Mouse (Mus musculus) ES-E14 (cell line): ENCODE data around the gene Pex14.

Source experiments
- CHD2 ChIP-seq: IDR thresholded peaks from 2 replicates; pipeline ENCODE4 v1.6.1; 2014; ENCODE audit warnings: mild to moderate bottlenecking, low read depth, low read length, inconsistent platforms
- HCFC1 ChIP-seq: IDR thresholded peaks from 2 replicates; pipeline ENCODE4 v1.6.1; 2012; ENCODE audit warnings: low read length, inconsistent platforms, borderline replicate concordance; ENCODE audit not compliant: insufficient read depth
- ZC3H11A ChIP-seq: IDR thresholded peaks from 2 replicates; pipeline ENCODE4 v1.6.1; 2012; ENCODE audit warnings: low read depth, mild to moderate bottlenecking, inconsistent platforms, low read length, borderline replicate concordance
- ZNF384 ChIP-seq: IDR thresholded peaks from 2 replicates; pipeline ENCODE4 v1.6.1; 2012; ENCODE audit warnings: low read depth, low read length, inconsistent platforms

DNA sequence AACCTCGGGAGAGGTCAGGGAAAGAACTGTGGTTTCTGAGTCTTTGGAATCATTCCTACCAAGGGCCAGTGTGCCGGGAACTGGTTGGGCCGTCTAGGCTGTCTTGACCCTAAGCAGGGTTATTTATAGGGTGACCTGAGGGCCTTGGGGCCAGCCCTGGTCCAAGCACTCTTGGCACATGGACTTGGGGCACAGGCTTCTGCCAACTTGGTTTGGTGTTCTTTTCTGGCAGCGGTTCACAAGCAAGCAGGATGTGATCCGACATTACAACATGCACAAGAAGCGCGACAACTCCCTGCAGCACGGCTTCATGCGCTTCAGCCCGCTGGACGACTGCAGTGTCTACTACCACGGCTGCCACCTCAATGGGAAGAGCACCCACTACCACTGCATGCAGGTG lies 162.9 kb downstream of the Pex14 start:
- TF ChIP-seq ZC3H11A: no peak
- no peak for TF ChIP-seq ZNF384
- TF ChIP-seq HCFC1: no peak
- TF ChIP-seq CHD2: no peak
